Mouse (Mus musculus) liver, embryonic 13.5 days (tissue): Measurements from ENCODE around the gene Alox12b. TPM values are rescaled to one million over a fixed set of nuclear protein-coding genes. Genes with fewer than 3 reads are reported as not detected.

Experiments used
- ATAC-seq: fragments of 200-750 bp; cut with Nextera tagmentation; 2 replicates; pipeline ENCODE4 v1.8.0; 2017; ENCODE audit warnings: low read depth, mild to moderate bottlenecking, moderate number of reproducible peaks, moderate library complexity
- DNase-seq: peaks from one replicate; pipeline ENCODE4 v3.0.0; 2022
- H3K27ac ChIP-seq: fragments of 300-500 bp; sonication (generic); 2 replicates; pipeline ENCODE4 v1.5.1; 2015; ENCODE audit warnings: moderate library complexity, mild to moderate bottlenecking, inconsistent platforms
- H3K27me3 ChIP-seq: fragments of 300-500 bp; sonication (generic); 2 replicates; pipeline ENCODE4 v1.6.1; 2015; ENCODE audit warnings: mild to moderate bottlenecking, inconsistent platforms
- H3K36me3 ChIP-seq: fragments of 300-500 bp; sonication (generic); 2 replicates; pipeline ENCODE4 v1.6.1; 2015; ENCODE audit warnings: mild to moderate bottlenecking, inconsistent platforms
- H3K4me1 ChIP-seq: fragments of 300-500 bp; sonication (generic); replicated peaks from 2 replicates; pipeline ENCODE4 v1.6.1; 2015; ENCODE audit warnings: inconsistent platforms
- H3K4me2 ChIP-seq: fragments of 300-500 bp; sonication (generic); 2 replicates; pipeline ENCODE4 v1.6.1; 2015; ENCODE audit warnings: inconsistent platforms, mild to moderate bottlenecking, moderate library complexity
- H3K4me3 ChIP-seq: fragments of 300-500 bp; sonication (generic); replicated peaks from 2 replicates; pipeline ENCODE4 v1.5.1; 2015; ENCODE audit warnings: mild to moderate bottlenecking, inconsistent platforms
- H3K9ac ChIP-seq: fragments of 300-500 bp; sonication (generic); 2 replicates; pipeline ENCODE4 v1.6.1; 2015; ENCODE audit warnings: mild to moderate bottlenecking, inconsistent platforms
- H3K9me3 ChIP-seq: fragments of 300-500 bp; sonication (generic); replicated peaks from 2 replicates; pipeline ENCODE4 v1.6.1; 2016; ENCODE audit warnings: inconsistent platforms
- WGBS: fragments of 180-500 bp; shearing (Covaris S2); methylation state at CpG from one replicate; pipeline ENCODE4 v1.1.7; 2015; ENCODE audit not compliant: insufficient replicate concordance; 5-methylcytosine and 5-hydroxymethylcytosine counted together
- polyA plus RNA-seq: library from polyadenylated mRNA; unstranded; fragments of >200 nt; fragmentation: Nextera tagmentation; extraction: Ambion mirVana; gene quantifications from 2 replicates; pipeline ENCODE4 v1.2.1, GENCODE M21; 2015

Gene Alox12b
- polyA plus RNA-seq, 1 experiment from 2014 or later = not detected

GRCm38 (mm10) chr11:69148451-69148960 lies 8.3 kb upstream of the Alox12b start:
- no peak for DNase-seq
- ATAC-seq = no peak

GRCm38 (mm10) chr11:69149728-69150127 lies 7.1 kb upstream of the Alox12b start:
- peaks cover 5% of the 10 kb centered on the region; the same call in 1 of the 2 replicates for H3K4me1 ChIP-seq
- H3K27me3 ChIP-seq = peaks cover 40% of the 10 kb centered on the region
- no peaks in the 10 kb centered on the region for H3K9me3 ChIP-seq
- H3K36me3 ChIP-seq = no peaks in the 10 kb centered on the region
- H3K4me3 ChIP-seq = no peak overlapping the region
- H3K27ac ChIP-seq = no peak overlapping the region
- no peak overlapping the region for H3K9ac ChIP-seq
- ATAC-seq (no peak), DNase-seq (no peak)
- H3K4me2 ChIP-seq = no peak overlapping the region
- 64% methylated on average over 6 of the region's 6 CpGs for WGBS

More at GRCm38 (mm10) chr11:69148451-69148960, 8.3 kb upstream of the Alox12b start:
- Histone ChIP-seq H3K9me3 (no peaks in the 10 kb centered on the region), H3K4me3 (no peak overlapping the region), H3K4me1 (peaks cover 5% of the 10 kb centered on the region; the same call in 1 of the 2 replicates), H3K4me2 (no peak overlapping the region), H3K27ac (no peak overlapping the region), H3K36me3 (no peaks in the 10 kb centered on the region), H3K9ac (no peak overlapping the region), H3K27me3 (peaks cover 29% of the 10 kb centered on the region)
- WGBS = 70% methylated on average over 5 of the region's 5 CpGs

GRCm38 (mm10) chr11:69150444-69150843 lies 6.3 kb upstream of the Alox12b start:
- Histone ChIP-seq H3K4me3 (0 out of 2 replicates have a peak overlapping the region, but pooled peaks have one; percentile 11), H3K9me3 (no peaks in the 10 kb centered on the region), H3K27ac (no peak overlapping the region), H3K9ac (no peak overlapping the region), H3K4me2 (peak overlapping the region; percentile 19), H3K4me1 (peaks cover 8% of the 10 kb centered on the region), H3K36me3 (no peaks in the 10 kb centered on the region), H3K27me3 (peaks cover 44% of the 10 kb centered on the region)
- 5% methylated on average over 7 of the region's 7 CpGs for WGBS
- ATAC-seq (no peak), DNase-seq (peak; percentile 44)

GRCm38 (mm10) chr11:69151004-69151403 lies 5.8 kb upstream of the Alox12b start:
- no peak overlapping the region for H3K27ac ChIP-seq
- no peaks in the 10 kb centered on the region for H3K9me3 ChIP-seq
- 0 out of 2 replicates have a peak overlapping the region, but pooled peaks have one; percentile 11 for H3K4me3 ChIP-seq
- no peaks in the 10 kb centered on the region for H3K36me3 ChIP-seq
- H3K4me2 ChIP-seq = peak overlapping the region; percentile 19
- DNase-seq (no peak), ATAC-seq (no peak)
- H3K4me1 ChIP-seq = peaks cover 11% of the 10 kb centered on the region
- no peak overlapping the region for H3K9ac ChIP-seq
- peaks cover 47% of the 10 kb centered on the region for H3K27me3 ChIP-seq
- 58% methylated on average over 6 of the region's 6 CpGs for WGBS

GRCm38 (mm10) chr11:69153831-69154230 lies 3.0 kb upstream of the Alox12b start:
- peaks cover 22% of the 10 kb centered on the region for H3K4me1 ChIP-seq
- no peaks in the 10 kb centered on the region for H3K9me3 ChIP-seq
- WGBS = 55% methylated on average over 8 of the region's 8 CpGs
- H3K9ac ChIP-seq = no peak overlapping the region
- peaks cover 75% of the 10 kb centered on the region for H3K27me3 ChIP-seq
- ATAC-seq (no peak), DNase-seq (no peak)
- H3K36me3 ChIP-seq = no peaks in the 10 kb centered on the region
- no peak overlapping the region for H3K4me2 ChIP-seq
- H3K4me3 ChIP-seq = no peak overlapping the region
- H3K27ac ChIP-seq = no peak overlapping the region

- H3K4me2 ChIP-seq = no peak overlapping the region
- DNase-seq (no peak), ATAC-seq (no peak)
- H3K36me3 ChIP-seq = no peaks in the 10 kb centered on the region
- 6% methylated on average over 1 of the region's 1 CpGs for WGBS
- H3K27ac ChIP-seq = no peak overlapping the region
- H3K27me3 ChIP-seq = peaks cover 77% of the 10 kb centered on the region
- H3K9ac ChIP-seq = no peak overlapping the region
- no peaks in the 10 kb centered on the region for H3K9me3 ChIP-seq
- H3K4me3 ChIP-seq = no peak overlapping the region
- H3K4me1 ChIP-seq = peaks cover 22% of the 10 kb centered on the region
Measured at GRCm38 (mm10) chr11:69155351-69155750, 1.4 kb upstream of the Alox12b start.

GRCm38 (mm10) chr11:69169313-69169712 lies 12.5 kb downstream of the Alox12b start:
- Histone ChIP-seq H3K9me3 (no peaks in the 10 kb centered on the region), H3K36me3 (no peaks in the 10 kb centered on the region), H3K27me3 (peaks cover 12% of the 10 kb centered on the region), H3K4me1 (no peaks in the 10 kb centered on the region), H3K9ac (no peak overlapping the region), H3K27ac (no peak overlapping the region), H3K4me2 (no peak overlapping the region), H3K4me3 (no peak overlapping the region)
- DNase-seq (no peak), ATAC-seq (no peak)
- WGBS = 71% methylated on average over 12 of the region's 12 CpGs

- ATAC-seq (no peak), DNase-seq (no peak)
- Histone ChIP-seq H3K4me1 (no peaks in the 10 kb centered on the region), H3K4me3 (no peak overlapping the region), H3K27ac (no peak overlapping the region), H3K4me2 (no peak overlapping the region), H3K36me3 (no peaks in the 10 kb centered on the region), H3K9me3 (no peaks in the 10 kb centered on the region), H3K27me3 (no peaks in the 10 kb centered on the region), H3K9ac (no peak overlapping the region)
- 29% methylated on average over 7 of the region's 7 CpGs for WGBS
Measured at GRCm38 (mm10) chr11:69171626-69172025, 14.8 kb downstream of the Alox12b start.

GRCm38 (mm10) chr11:69172606-69173005 lies 15.8 kb downstream of the Alox12b start:
- no peak for ATAC-seq
- Histone ChIP-seq H3K27me3 (peaks cover 5% of the 10 kb centered on the region; the same call in 1 of the 2 replicates), H3K9ac (no peak overlapping the region), H3K27ac (no peak overlapping the region), H3K9me3 (no peaks in the 10 kb centered on the region), H3K36me3 (no peaks in the 10 kb centered on the region), H3K4me1 (no peaks in the 10 kb centered on the region), H3K4me3 (no peak overlapping the region), H3K4me2 (no peak overlapping the region)
- DNase-seq = no peak
- 68% methylated on average over 2 of the region's 2 CpGs for WGBS

GRCm38 (mm10) chr11:69174722-69175121 lies 17.9 kb downstream of the Alox12b start:
- WGBS = 67% methylated on average over 7 of the region's 7 CpGs
- H3K4me3 ChIP-seq = no peak overlapping the region
- H3K27ac ChIP-seq = no peak overlapping the region
- H3K9me3 ChIP-seq = no peaks in the 10 kb centered on the region
- no peaks in the 10 kb centered on the region for H3K4me1 ChIP-seq
- no peak overlapping the region for H3K4me2 ChIP-seq
- DNase-seq = no peak
- no peak for ATAC-seq
- no peaks in the 10 kb centered on the region for H3K36me3 ChIP-seq
- peaks cover 7% of the 10 kb centered on the region; the same call in 1 of the 2 replicates for H3K27me3 ChIP-seq
- H3K9ac ChIP-seq = no peak overlapping the region

GRCm38 (mm10) chr11:69178525-69178924 lies 21.7 kb downstream of the Alox12b start:
- Histone ChIP-seq H3K27me3 (peaks cover 7% of the 10 kb centered on the region; the same call in 1 of the 2 replicates), H3K4me2 (no peak overlapping the region), H3K4me1 (no peaks in the 10 kb centered on the region), H3K27ac (no peak overlapping the region), H3K9ac (no peak overlapping the region), H3K9me3 (no peaks in the 10 kb centered on the region), H3K4me3 (no peak overlapping the region), H3K36me3 (no peaks in the 10 kb centered on the region)
- WGBS = 57% methylated on average over 3 of the region's 3 CpGs
- DNase-seq = no peak
- no peak for ATAC-seq

- no peak overlapping the region for H3K4me3 ChIP-seq
- H3K4me1 ChIP-seq = no peaks in the 10 kb centered on the region
- H3K27ac ChIP-seq = no peak overlapping the region
- H3K9ac ChIP-seq = no peak overlapping the region
- ATAC-seq (no peak), DNase-seq (no peak)
- H3K4me2 ChIP-seq = no peak overlapping the region
- H3K9me3 ChIP-seq = no peaks in the 10 kb centered on the region
- no peaks in the 10 kb centered on the region for H3K36me3 ChIP-seq
- 56% methylated on average over 3 of the region's 3 CpGs for WGBS
- peaks cover 7% of the 10 kb centered on the region; the same call in 1 of the 2 replicates for H3K27me3 ChIP-seq
Measured at GRCm38 (mm10) chr11:69179512-69179911, 22.7 kb downstream of the Alox12b start.
